Mouse (Mus musculus) CD4-positive helper T cell, adult 2 months (primary cell): ENCODE measurements at regions not wholly inside any gene's neighbourhood (a gene's known extent, or its start where the extent isn't known, plus 50 kb on each side); places are given as distances from the start of the nearest gene placed in this dataset.
"Not testable (repeated sequence)": the region's sequence is repeated elsewhere in the genome, so short reads cannot be mapped to it uniquely, and the experiment has no call there.

ENCODE experiments used
- DNase-seq: peaks from one replicate; pipeline ENCODE4 v3.0.0-alpha.2; 2012; ENCODE audit warnings: low read depth, missing footprints, low spot score

- DNase-seq, result no peak
Observed at GRCm38 (mm10) chr13:46032281-46032680, 67.5 kb upstream of the Atxn1 start.

- DNase-seq, result no peak
Observed at GRCm38 (mm10) chr13:46026018-46026417, 61.2 kb upstream of the Atxn1 start.

- DNase-seq, result no peak
Observed at GRCm38 (mm10) chr13:46023630-46024041, 58.8 kb upstream of the Atxn1 start.

- no peak for DNase-seq
Observed at GRCm38 (mm10) chr13:46023187-46023586, 58.4 kb upstream of the Atxn1 start.

- no peak for DNase-seq
Observed at GRCm38 (mm10) chr13:46020945-46021835, 56.4 kb upstream of the Atxn1 start.

GRCm38 (mm10) chr13:46019431-46020166 lies 54.8 kb upstream of the Atxn1 start:
- DNase-seq, result no peak

- no peak for DNase-seq
Observed at GRCm38 (mm10) chr13:46018903-46019430, 54.2 kb upstream of the Atxn1 start.

GRCm38 (mm10) chr13:46017742-46018141 lies 52.9 kb upstream of the Atxn1 start:
- no peak for DNase-seq

GRCm38 (mm10) chr13:46017011-46017410 lies 52.2 kb upstream of the Atxn1 start:
- not testable (repeated sequence) for DNase-seq

GRCm38 (mm10) chr13:46015231-46015630 lies 50.4 kb upstream of the Atxn1 start:
- no peak for DNase-seq

- DNase-seq, result no peak
Observed at GRCm38 (mm10) chr13:46014637-46015036, 49.8 kb upstream of the Atxn1 start.
